Mouse (Mus musculus) MEL (cell line): ENCODE results near the gene Cfap161. TPM values are rescaled to one million over a fixed set of nuclear protein-coding genes. Genes with fewer than 3 reads are reported as not detected.

Experiments used
- DNase-seq: peaks from one replicate; pipeline ENCODE4 v3.0.0; 2011; ENCODE audit warnings: low read depth, low spot score
- H3K27ac ChIP-seq: 2 replicates; pipeline ENCODE4 v1.5.1; 2012; ENCODE audit warnings: low read depth, mild to moderate bottlenecking, control low read depth, low read length, moderate library complexity; ENCODE audit not compliant: control insufficient read depth
- H3K27me3 ChIP-seq, 2 experiments: fragments of 150-350 bp in 1 of 2; sonication (generic) in 1 of 2; 2 replicates each; pipeline ENCODE4 v1.6.1; 2012; ENCODE audit warnings: low read length in 2 of 2, mild to moderate bottlenecking in 2 of 2, improper control_type of control experiment in 1 of 2, moderate library complexity in 1 of 2; ENCODE audit not compliant: insufficient read depth in 2 of 2, control insufficient read depth in 1 of 2
- H3K36me3 ChIP-seq, 2 experiments: 2 replicates each; pipeline ENCODE4 v1.6.1; 2012 to 2014; ENCODE audit warnings: low read length in 2 of 2, improper control_type of control experiment in 1 of 2, inconsistent platforms in 1 of 2, mild to moderate bottlenecking in 1 of 2; ENCODE audit not compliant: insufficient read depth in 2 of 2, control insufficient read depth in 1 of 2
- H3K4me1 ChIP-seq, 2 experiments: fragments of 150-350 bp in 1 of 2; sonication (generic) in 1 of 2; 2 replicates each; pipeline ENCODE4 v1.6.1; 2012; ENCODE audit warnings: low read length in 2 of 2, improper control_type of control experiment in 1 of 2, mild to moderate bottlenecking in 1 of 2; ENCODE audit not compliant: insufficient read depth in 2 of 2, control insufficient read depth in 1 of 2
- H3K4me3 ChIP-seq, 2 experiments: fragments of 150-350 bp in 1 of 2; sonication (generic) in 1 of 2; 2 replicates each; pipeline ENCODE4 v1.5.1; 2012; ENCODE audit warnings: low read depth in 2 of 2, low read length in 2 of 2, mild to moderate bottlenecking in 2 of 2, moderate library complexity in 2 of 2, control low read depth in 1 of 2, improper control_type of control experiment in 1 of 2; ENCODE audit not compliant: control insufficient read depth in 1 of 2, insufficient read depth in 1 of 2
- H3K79me2 ChIP-seq: 2 replicates; pipeline ENCODE4 v1.6.1; 2012; ENCODE audit warnings: mild to moderate bottlenecking, low read length, moderate library complexity; ENCODE audit not compliant: control insufficient read depth, poor library complexity, insufficient read depth
- H3K9ac ChIP-seq: 2 replicates; pipeline ENCODE4 v1.6.1; 2012; ENCODE audit warnings: low read depth, mild to moderate bottlenecking, control low read depth, low read length, moderate library complexity; ENCODE audit not compliant: control insufficient read depth, poor library complexity, severe bottlenecking
- H3K9me3 ChIP-seq: fragments of 150-350 bp; sonication (generic); replicated peaks from 2 replicates; pipeline ENCODE4 v1.6.1; 2012; ENCODE audit warnings: mild to moderate bottlenecking, low read length, improper control_type of control experiment, moderate library complexity; ENCODE audit not compliant: insufficient read depth
- BHLHE40 ChIP-seq: IDR thresholded peaks from 2 replicates; pipeline ENCODE4 v1.6.1; 2012; ENCODE audit warnings: low read depth, mild to moderate bottlenecking, inconsistent platforms, low read length, improper control_type of control experiment, borderline replicate concordance
- CHD2 ChIP-seq: IDR thresholded peaks from 2 replicates; pipeline ENCODE4 v1.6.1; 2011; ENCODE audit warnings: low read length, improper control_type of control experiment
- CTCF ChIP-seq, 3 experiments: IDR thresholded peaks in 2 of 3; conservative IDR thresholded peaks in 1 of 3; 2 replicates each; pipeline ENCODE4 v1.5.1; 2011 to 2012; ENCODE audit warnings: low read length in 3 of 3, low read depth in 2 of 3, mild to moderate bottlenecking in 2 of 3, improper control_type of control experiment in 1 of 3, inconsistent platforms in 1 of 3, mixed read lengths in 1 of 3, moderate library complexity in 1 of 3; ENCODE audit not compliant: control insufficient read depth in 1 of 3, insufficient read depth in 1 of 3, poor library complexity in 1 of 3, severe bottlenecking in 1 of 3
- ETS1 ChIP-seq: IDR thresholded peaks from 2 replicates; pipeline ENCODE4 v1.6.1; 2012; ENCODE audit warnings: low read depth, mild to moderate bottlenecking, inconsistent platforms, low read length, improper control_type of control experiment, moderate library complexity
- GATA1 ChIP-seq: IDR thresholded peaks from 2 replicates; pipeline ENCODE4 v1.6.1; 2011; ENCODE audit warnings: low read depth, low read length, improper control_type of control experiment
- MAFK ChIP-seq: IDR thresholded peaks from 2 replicates; pipeline ENCODE4 v1.6.1; 2011; ENCODE audit warnings: low read depth, mild to moderate bottlenecking, low read length, improper control_type of control experiment, borderline replicate concordance
- MEF2A ChIP-seq: IDR thresholded peaks from 2 replicates; pipeline ENCODE4 v1.6.1; 2014; ENCODE audit warnings: low read depth, mild to moderate bottlenecking, inconsistent platforms, low read length, improper control_type of control experiment; ENCODE audit not compliant: poor library complexity, insufficient replicate concordance, severe bottlenecking; ENCODE audit errors: extremely low read depth
- MXI1 ChIP-seq: IDR thresholded peaks from 2 replicates; pipeline ENCODE4 v1.6.1; 2011; ENCODE audit warnings: mild to moderate bottlenecking, low read depth, low read length, improper control_type of control experiment
- MYB ChIP-seq: IDR thresholded peaks from 2 replicates; pipeline ENCODE4 v1.6.1; 2011; ENCODE audit warnings: mild to moderate bottlenecking, low read depth, low read length, improper control_type of control experiment
- MYC ChIP-seq: IDR thresholded peaks from 2 replicates; pipeline ENCODE4 v1.6.1; 2011; ENCODE audit warnings: low read depth, mild to moderate bottlenecking, low read length, improper control_type of control experiment, moderate library complexity
- POLR2A ChIP-seq, 2 experiments: IDR thresholded peaks; 2 replicates each; pipeline ENCODE4 v1.6.1; 2011 to 2012; ENCODE audit warnings: low read length in 2 of 2, mild to moderate bottlenecking in 2 of 2, control low read depth in 1 of 2, improper control_type of control experiment in 1 of 2, low read depth in 1 of 2, moderate library complexity in 1 of 2; ENCODE audit not compliant: control insufficient read depth in 1 of 2, insufficient read depth in 1 of 2, poor library complexity in 1 of 2
- POLR2AphosphoS2 ChIP-seq: IDR thresholded peaks from 2 replicates; pipeline ENCODE4 v1.6.1; 2011; ENCODE audit warnings: low read length, improper control_type of control experiment
- POLR2AphosphoS5 ChIP-seq: IDR thresholded peaks from 2 replicates; pipeline ENCODE4 v1.6.1; 2012; ENCODE audit warnings: low read depth, borderline replicate concordance, mild to moderate bottlenecking, inconsistent platforms, low read length, moderate library complexity, mixed read lengths
- RCOR1 ChIP-seq: IDR thresholded peaks from 2 replicates; pipeline ENCODE4 v1.6.1; 2012; ENCODE audit warnings: low read depth, mild to moderate bottlenecking, inconsistent platforms, low read length, improper control_type of control experiment
- SIN3A ChIP-seq: IDR thresholded peaks from 2 replicates; pipeline ENCODE4 v1.6.1; 2012; ENCODE audit warnings: low read length, improper control_type of control experiment, inconsistent platforms
- SMC3 ChIP-seq: IDR thresholded peaks from 2 replicates; pipeline ENCODE4 v1.6.1; 2011; ENCODE audit warnings: low read depth, low read length, improper control_type of control experiment
- TBP ChIP-seq: IDR thresholded peaks from 2 replicates; pipeline ENCODE4 v1.8.0; 2011; ENCODE audit warnings: low read depth, low read length, improper control_type of control experiment
- USF1 ChIP-seq: IDR thresholded peaks from 2 replicates; pipeline ENCODE4 v1.6.1; 2014; ENCODE audit warnings: low read depth, mild to moderate bottlenecking, inconsistent platforms, low read length, improper control_type of control experiment, moderate library complexity
- ZC3H11A ChIP-seq: IDR thresholded peaks from 2 replicates; pipeline ENCODE4 v1.6.1; 2012; ENCODE audit warnings: low read depth, mild to moderate bottlenecking, inconsistent platforms, low read length, improper control_type of control experiment
- ZKSCAN1 ChIP-seq: IDR thresholded peaks from 2 replicates; pipeline ENCODE4 v1.6.1; 2012; ENCODE audit warnings: low read depth, mild to moderate bottlenecking, inconsistent platforms, low read length, improper control_type of control experiment, moderate library complexity
- ZNF384 ChIP-seq: IDR thresholded peaks from 2 replicates; pipeline ENCODE4 v1.6.1; 2012; ENCODE audit warnings: low read depth, mild to moderate bottlenecking, inconsistent platforms, low read length, improper control_type of control experiment
- polyA plus RNA-seq, 2 experiments: library from polyadenylated mRNA; stranded (reverse) in 1 of 2; unstranded in 1 of 2; fragments of >175 nt in 1 of 2; fragments of >200 nt in 1 of 2; gene quantifications; 2 replicates each; pipeline versions ENCODE4 v1.2.1 to v1.2.4; 2012; ENCODE audit warnings: low replicate concordance in 2 of 2, low read depth in 1 of 2; ENCODE audit not compliant: insufficient read length in 2 of 2, insufficient read depth in 1 of 2, missing spikeins in 1 of 2
- total RNA-seq: library from RNA; depleted of rRNA; stranded (reverse); fragments of 300-350 nt; gene quantifications from 2 replicates; pipeline ENCODE4 v1.2.3, GENCODE M21; 2012

The Cfap161 gene
- total and polyA plus RNA-seq, 3 experiments = not detected

GRCm38 (mm10) chr7:83809060-83809459 is 14.4 kb upstream of the Cfap161 start:
- Histone ChIP-seq H3K79me2 (no peaks in the 10 kb centered on the region), H3K27ac (no peak overlapping the region), H3K4me1 (no peaks in the 10 kb centered on the region), H3K9me3 (no peaks in the 10 kb centered on the region), H3K9ac (no peak overlapping the region), H3K27me3 (no peaks in the 10 kb centered on the region), H3K4me3 (no peak overlapping the region), H3K36me3 (no peaks in the 10 kb centered on the region)
- no peak for DNase-seq
- TF ChIP-seq SMC3 (no peak), POLR2A (IDR thresholded peaks at IDR 0.05; ENCODE audit: control insufficient read depth in 1 of 2, insufficient read depth in 1 of 2, low read depth in 1 of 2, low read length in 2 of 2, poor library complexity in 1 of 2) (no peak), BHLHE40 (no peak), POLR2AphosphoS5 (no peak), GATA1 (no peak), TBP (no peak), POLR2AphosphoS2 (no peak), ZNF384 (no peak), USF1 (no peak), MAFK (no peak), MXI1 (no peak), ZKSCAN1 (no peak), MEF2A (no peak), MYB (no peak)

GRCm38 (mm10) chr7:83806934-83807333 is 12.3 kb upstream of the Cfap161 start:
- no peaks in the 10 kb centered on the region for H3K4me1 ChIP-seq
- DNase-seq = no peak
- H3K4me3 ChIP-seq = no peak overlapping the region
- no peak overlapping the region for H3K9ac ChIP-seq
- TF ChIP-seq MYC (no peak), ZNF384 (no peak), MAFK (no peak), ZC3H11A (no peak), GATA1 (no peak), CHD2 (no peak), RCOR1 (no peak), SIN3A (no peak), CTCF (IDR thresholded peaks at IDR 0.05 in 2 of 3, conservative IDR thresholded peaks at IDR 0.05 in 1 of 3; ENCODE audit: control insufficient read depth in 1 of 3, insufficient read depth in 1 of 3, low read depth in 2 of 3, low read length in 3 of 3, poor library complexity in 1 of 3, severe bottlenecking in 1 of 3) (no peak), ETS1 (no peak)
- TF ChIP-seq, all 39 proteins: peak for 0
- Histone ChIP-seq H3K36me3 (no peaks in the 10 kb centered on the region), H3K27ac (no peak overlapping the region), H3K27me3 (no peaks in the 10 kb centered on the region), H3K9me3 (no peaks in the 10 kb centered on the region), H3K79me2 (no peaks in the 10 kb centered on the region)
